Mouse (Mus musculus): ENCODE results near the gene Sqstm1. TPM values are rescaled to one million over a fixed set of nuclear protein-coding genes. Genes with fewer than 3 reads are reported as not detected.

The Sqstm1 gene
- polyA plus RNA-seq, 1 experiment from 2014 or later: 377 TPM

DNA sequence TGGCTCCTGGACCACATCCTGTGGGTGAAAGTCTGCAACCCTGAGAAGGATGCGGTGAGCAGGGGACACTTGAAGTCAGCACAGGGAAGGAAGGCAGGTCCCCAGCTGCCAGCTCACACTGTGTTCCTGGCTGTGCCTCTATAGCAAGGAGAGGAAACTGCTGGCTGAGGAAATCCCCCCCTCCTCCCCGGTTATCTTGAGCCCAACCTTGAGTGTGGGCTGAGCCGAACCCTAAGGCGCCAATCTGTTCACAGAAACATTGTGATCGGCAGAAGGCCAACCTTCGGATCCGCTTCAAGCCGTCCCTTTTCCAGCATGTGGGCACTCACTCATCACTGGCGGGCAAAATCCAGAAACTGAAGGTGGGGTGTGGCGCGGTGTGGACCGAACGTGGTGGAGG lies 22.4 kb upstream of the Sqstm1 start:
- WGBS: 99% methylated on average over 13 of the region's 13 CpGs
- Histone ChIP-seq H3K9ac (replicated peaks; ENCODE audit: low read depth, low read length) (no peak overlapping the region), H3K27ac (ENCODE audit: low read depth, low read length) (no peak overlapping the region), H3K4me3 (ENCODE audit: low read depth, low read length) (no peak overlapping the region), H3K36me3 (ENCODE audit: control insufficient read depth, insufficient read depth, low read length) (peaks cover 39% of the 10 kb centered on the region), H3K27me3 (ENCODE audit: control insufficient read depth, insufficient read depth, low read length) (peaks cover 3% of the 10 kb centered on the region; the same call in 1 of the 2 replicates), H3K4me1 (ENCODE audit: control insufficient read depth, insufficient read depth, low read length) (peaks cover 14% of the 10 kb centered on the region), H3K4me2 (ENCODE audit: low read depth, low read length) (no peak overlapping the region), H3K9me3 (ENCODE audit: control insufficient read depth, low read length) (no peaks in the 10 kb centered on the region)
- no peak for ATAC-seq (ENCODE audit: low read depth)

DNA sequence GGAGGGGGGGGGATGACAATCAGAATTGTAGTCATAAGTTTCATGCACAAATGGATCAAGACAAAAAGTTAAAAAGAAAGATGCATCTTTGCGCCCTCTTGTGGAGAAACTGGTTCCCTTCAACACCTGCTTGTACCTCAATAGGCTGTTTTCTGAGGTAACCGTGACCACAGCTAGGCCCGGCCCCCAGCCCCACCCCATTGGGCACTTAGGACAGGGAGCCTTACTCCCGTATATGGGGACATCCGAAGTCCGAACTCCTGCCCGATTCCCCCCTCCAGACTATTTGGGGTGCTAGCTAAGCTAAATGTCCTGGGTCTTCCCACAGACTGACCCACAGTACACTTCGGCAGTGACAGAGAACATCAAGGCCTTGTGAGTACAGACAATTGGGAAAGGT lies 20.8 kb upstream of the Sqstm1 start:
- H3K4me3 ChIP-seq (ENCODE audit: low read depth, low read length): no peak overlapping the region
- 16% methylated on average over 8 of the region's 8 CpGs for WGBS
- peaks cover 39% of the 10 kb centered on the region for H3K36me3 ChIP-seq (ENCODE audit: control insufficient read depth, insufficient read depth, low read length)

DNA sequence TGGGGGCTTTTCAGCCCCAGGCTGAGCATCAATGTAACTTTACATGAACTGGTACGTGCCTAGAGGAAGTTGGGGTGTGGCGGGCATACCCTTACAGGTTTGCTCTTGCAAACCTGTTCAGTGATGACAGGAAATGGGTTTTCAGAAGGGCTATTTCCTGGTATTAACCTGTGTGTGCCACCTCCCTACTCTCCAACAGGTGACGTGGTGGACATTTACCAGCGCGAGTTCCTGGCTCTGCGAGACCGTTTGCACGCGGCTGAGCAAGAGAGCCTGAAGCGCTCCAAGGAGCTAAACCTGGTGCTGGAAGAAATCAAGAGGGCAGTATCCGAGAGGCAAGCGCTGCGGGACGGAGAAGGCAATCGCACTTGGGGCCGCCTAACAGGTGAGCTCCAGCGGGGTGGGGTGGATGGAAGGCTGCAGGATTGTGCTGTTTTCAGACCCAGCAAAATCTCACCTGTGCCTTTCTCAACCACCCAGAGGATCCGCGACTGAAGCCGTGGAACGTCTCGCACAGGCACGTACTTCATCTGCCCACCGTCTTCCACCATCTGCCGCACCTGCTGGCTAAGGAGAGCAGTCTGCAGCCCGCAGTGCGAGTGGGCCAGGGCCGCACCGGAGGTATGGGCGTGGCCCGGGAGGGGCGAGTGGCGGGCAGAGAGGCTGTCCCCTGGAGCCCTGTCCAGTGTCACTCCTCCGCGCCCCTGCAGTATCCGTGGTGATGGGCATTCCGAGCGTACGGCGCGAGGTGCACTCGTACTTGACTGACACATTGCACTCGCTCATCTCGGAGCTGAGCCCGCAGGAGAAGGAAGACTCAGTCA lies 20.1 kb upstream of the Sqstm1 start:
- no peak overlapping the region; the same call in 1 of the 2 replicates for H3K4me3 ChIP-seq (ENCODE audit: low read depth, low read length)
- H3K27ac ChIP-seq (ENCODE audit: low read depth, low read length): no peak overlapping the region
- H3K9me3 ChIP-seq (ENCODE audit: control insufficient read depth, low read length): no peaks in the 10 kb centered on the region
- 0 out of 2 replicates have a peak, but pooled peaks have one; percentile 4 for ATAC-seq (ENCODE audit: low read depth)
- no peaks in the 10 kb centered on the region for H3K27me3 ChIP-seq (ENCODE audit: control insufficient read depth, insufficient read depth, low read length)
- 23% methylated on average over 45 of the region's 45 CpGs for WGBS
- peaks cover 21% of the 10 kb centered on the region for H3K4me1 ChIP-seq (ENCODE audit: control insufficient read depth, insufficient read depth, low read length)
- peak overlapping the region; percentile 6; the same call in 1 of the 2 replicates for H3K4me2 ChIP-seq (ENCODE audit: low read depth, low read length)
- H3K36me3 ChIP-seq (ENCODE audit: control insufficient read depth, insufficient read depth, low read length): peaks cover 39% of the 10 kb centered on the region
- H3K9ac ChIP-seq (replicated peaks; ENCODE audit: low read depth, low read length): no peak overlapping the region; the same call in 1 of the 2 replicates

More for the DNA sequence above, 20.8 kb upstream of the Sqstm1 start:
- Histone ChIP-seq H3K4me2 (ENCODE audit: low read depth, low read length) (peak overlapping the region; percentile 6; the same call in 1 of the 2 replicates), H3K9me3 (ENCODE audit: control insufficient read depth, low read length) (no peaks in the 10 kb centered on the region), H3K9ac (replicated peaks; ENCODE audit: low read depth, low read length) (no peak overlapping the region), H3K4me1 (ENCODE audit: control insufficient read depth, insufficient read depth, low read length) (peaks cover 22% of the 10 kb centered on the region), H3K27me3 (ENCODE audit: control insufficient read depth, insufficient read depth, low read length) (no peaks in the 10 kb centered on the region), H3K27ac (ENCODE audit: low read depth, low read length) (no peak overlapping the region)
- ATAC-seq (ENCODE audit: low read depth): no peak

DNA sequence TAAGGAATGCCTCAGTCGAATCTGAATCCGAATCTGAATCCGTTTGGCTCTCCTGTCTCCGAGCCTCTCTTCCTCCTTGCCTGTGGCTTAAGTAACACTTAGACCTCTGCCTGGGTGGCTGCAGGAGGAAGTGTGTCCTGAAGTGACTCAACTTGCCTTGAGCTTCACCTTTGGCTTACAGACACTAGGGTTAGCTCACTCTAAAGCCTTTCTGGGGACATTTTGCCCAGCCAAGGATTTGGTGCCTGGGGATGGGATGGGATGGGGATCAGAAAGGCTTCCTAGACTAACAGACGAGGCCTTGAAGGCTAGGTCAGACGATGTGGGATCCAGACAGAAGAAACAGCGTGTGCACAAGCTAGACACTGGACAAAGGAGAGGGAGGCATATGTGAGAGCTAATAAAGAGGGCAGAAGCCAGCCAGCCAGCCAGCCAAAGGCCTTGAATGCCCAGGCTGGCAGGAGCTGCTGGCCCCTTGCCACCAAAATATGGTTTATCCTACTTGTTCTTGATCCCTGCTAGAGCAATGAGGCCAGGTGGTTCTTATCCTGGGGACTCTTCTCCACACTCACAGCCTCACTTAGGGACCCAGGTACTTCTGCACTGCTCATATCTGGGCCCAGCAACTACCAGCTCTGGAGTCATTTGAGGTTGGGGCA lies 18.8 kb upstream of the Sqstm1 start:
- Histone ChIP-seq H3K9ac (replicated peaks; ENCODE audit: low read depth, low read length) (no peak overlapping the region), H3K36me3 (ENCODE audit: control insufficient read depth, insufficient read depth, low read length) (peaks cover 31% of the 10 kb centered on the region), H3K27me3 (ENCODE audit: control insufficient read depth, insufficient read depth, low read length) (no peaks in the 10 kb centered on the region), H3K4me2 (ENCODE audit: low read depth, low read length) (no peak overlapping the region), H3K27ac (ENCODE audit: low read depth, low read length) (no peak overlapping the region), H3K9me3 (ENCODE audit: control insufficient read depth, low read length) (no peaks in the 10 kb centered on the region), H3K4me1 (ENCODE audit: control insufficient read depth, insufficient read depth, low read length) (peaks cover 19% of the 10 kb centered on the region), H3K4me3 (ENCODE audit: low read depth, low read length) (no peak overlapping the region)
- WGBS: 50% methylated on average over 7 of the region's 7 CpGs
- no peak for ATAC-seq (ENCODE audit: low read depth)

DNA sequence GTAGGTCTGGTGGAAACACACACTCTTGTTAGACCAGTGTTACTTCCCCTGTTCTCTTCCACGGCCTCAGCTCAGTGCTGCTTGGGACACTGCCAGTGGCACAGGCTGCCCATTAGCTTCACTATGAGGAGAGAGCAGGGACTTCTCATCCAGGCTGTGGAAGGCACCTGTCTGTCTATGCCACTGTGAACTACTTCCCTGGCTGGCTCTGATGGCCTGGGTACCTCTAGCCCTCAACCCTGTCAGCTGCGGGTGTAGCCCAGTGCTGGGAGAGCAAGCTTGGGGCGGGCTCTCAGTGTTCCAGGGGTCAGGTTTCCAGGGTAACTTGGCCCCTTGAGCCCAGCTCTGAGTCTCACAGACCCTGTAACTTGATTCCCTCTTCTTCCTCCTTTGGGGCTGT lies 18.1 kb upstream of the Sqstm1 start:
- Histone ChIP-seq H3K4me1 (ENCODE audit: control insufficient read depth, insufficient read depth, low read length) (peaks cover 21% of the 10 kb centered on the region), H3K36me3 (ENCODE audit: control insufficient read depth, insufficient read depth, low read length) (peaks cover 25% of the 10 kb centered on the region), H3K4me3 (ENCODE audit: low read depth, low read length) (no peak overlapping the region), H3K27me3 (ENCODE audit: control insufficient read depth, insufficient read depth, low read length) (no peaks in the 10 kb centered on the region), H3K9me3 (ENCODE audit: control insufficient read depth, low read length) (no peaks in the 10 kb centered on the region), H3K4me2 (ENCODE audit: low read depth, low read length) (no peak overlapping the region), H3K9ac (replicated peaks; ENCODE audit: low read depth, low read length) (no peak overlapping the region), H3K27ac (ENCODE audit: low read depth, low read length) (no peak overlapping the region)
- whole genome bisulfite sequencing: 29% methylated on average over 3 of the region's 3 CpGs
- no peak for ATAC-seq (ENCODE audit: low read depth)

DNA sequence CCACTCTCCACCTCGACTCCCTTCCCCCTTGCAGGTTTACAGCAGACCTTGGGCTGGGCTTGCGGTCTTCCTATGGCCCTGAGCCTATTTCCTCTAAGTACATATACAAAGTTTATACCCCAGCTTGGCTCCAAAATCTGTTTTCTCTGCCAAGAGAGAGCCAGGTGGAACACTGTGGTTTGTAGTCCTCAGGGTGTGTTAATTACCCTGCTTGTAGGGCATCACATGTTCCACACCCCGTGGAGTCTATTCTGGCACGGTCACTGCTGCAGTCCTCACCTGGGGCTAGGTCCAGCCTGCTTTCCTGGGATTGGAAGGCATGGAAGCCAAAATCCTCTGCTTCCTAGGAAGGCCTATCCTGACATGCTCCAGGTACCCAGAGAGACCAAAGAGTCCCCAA lies 17.1 kb upstream of the Sqstm1 start:
- Histone ChIP-seq H3K4me1 (ENCODE audit: control insufficient read depth, insufficient read depth, low read length) (peaks cover 31% of the 10 kb centered on the region), H3K27ac (ENCODE audit: low read depth, low read length) (no peak overlapping the region), H3K9me3 (ENCODE audit: control insufficient read depth, low read length) (no peaks in the 10 kb centered on the region), H3K4me3 (ENCODE audit: low read depth, low read length) (no peak overlapping the region), H3K9ac (replicated peaks; ENCODE audit: low read depth, low read length) (no peak overlapping the region), H3K4me2 (ENCODE audit: low read depth, low read length) (no peak overlapping the region), H3K27me3 (ENCODE audit: control insufficient read depth, insufficient read depth, low read length) (no peaks in the 10 kb centered on the region), H3K36me3 (ENCODE audit: control insufficient read depth, insufficient read depth, low read length) (peaks cover 15% of the 10 kb centered on the region)
- no peak for ATAC-seq (ENCODE audit: low read depth)
- WGBS: 88% methylated on average over 4 of the region's 4 CpGs

DNA sequence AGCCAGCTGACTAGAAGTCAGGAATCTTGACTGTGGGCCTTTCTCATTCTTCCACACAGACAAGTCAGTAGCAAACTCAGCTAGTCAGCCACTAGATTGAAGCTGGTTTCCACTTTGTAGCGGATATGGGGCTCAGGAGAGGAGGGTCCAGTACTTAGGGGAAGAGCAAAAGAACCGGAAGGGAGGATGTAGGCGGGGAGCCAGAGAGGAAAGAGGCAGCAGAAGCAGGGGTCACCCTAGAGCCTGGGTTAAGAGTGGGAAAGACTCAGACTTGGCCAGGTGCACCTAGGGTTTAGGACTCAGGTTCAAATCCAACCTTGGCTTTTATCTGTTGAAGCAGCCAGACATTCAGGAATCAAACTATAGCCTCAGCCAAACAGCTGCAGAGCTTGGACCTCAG lies 16.6 kb upstream of the Sqstm1 start:
- 75% methylated on average over 3 of the region's 3 CpGs for WGBS
- ATAC-seq (ENCODE audit: low read depth): no peak
- Histone ChIP-seq H3K4me1 (ENCODE audit: control insufficient read depth, insufficient read depth, low read length) (peaks cover 34% of the 10 kb centered on the region), H3K4me2 (ENCODE audit: low read depth, low read length) (peak overlapping the region; percentile 97), H3K36me3 (ENCODE audit: control insufficient read depth, insufficient read depth, low read length) (peaks cover 10% of the 10 kb centered on the region), H3K9ac (replicated peaks; ENCODE audit: low read depth, low read length) (no peak overlapping the region), H3K9me3 (ENCODE audit: control insufficient read depth, low read length) (no peaks in the 10 kb centered on the region), H3K27me3 (ENCODE audit: control insufficient read depth, insufficient read depth, low read length) (no peaks in the 10 kb centered on the region), H3K4me3 (ENCODE audit: low read depth, low read length) (no peak overlapping the region), H3K27ac (ENCODE audit: low read depth, low read length) (no peak overlapping the region)

DNA sequence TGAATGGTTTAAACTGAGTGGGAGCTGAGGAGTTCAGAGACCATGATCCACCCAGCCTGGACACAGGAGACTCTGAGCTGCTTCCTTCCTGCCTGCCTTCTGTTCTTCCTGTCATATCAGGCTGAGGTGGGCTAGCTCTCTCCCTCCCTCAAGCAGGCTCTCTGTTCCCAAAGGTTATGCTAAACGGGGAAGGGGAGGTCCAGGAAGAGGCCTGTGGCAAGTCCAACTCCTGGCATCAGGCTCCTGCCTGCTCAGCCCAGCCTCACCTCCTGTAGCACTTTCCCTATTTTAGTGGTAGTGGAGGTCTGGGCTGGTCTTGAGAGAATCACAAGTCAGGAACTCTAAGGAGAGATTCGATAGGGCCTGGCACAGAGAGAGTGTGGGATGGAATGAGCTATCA lies 15.8 kb upstream of the Sqstm1 start:
- Histone ChIP-seq H3K36me3 (ENCODE audit: control insufficient read depth, insufficient read depth, low read length) (0 out of 2 replicates have a peak, but pooled peaks cover 3% of the 10 kb centered on the region), H3K9ac (replicated peaks; ENCODE audit: low read depth, low read length) (peak overlapping the region; percentile 97), H3K4me1 (ENCODE audit: control insufficient read depth, insufficient read depth, low read length) (peaks cover 34% of the 10 kb centered on the region), H3K27me3 (ENCODE audit: control insufficient read depth, insufficient read depth, low read length) (no peaks in the 10 kb centered on the region), H3K27ac (ENCODE audit: low read depth, low read length) (peak overlapping the region; percentile 93; the same call in 1 of the 2 replicates), H3K9me3 (ENCODE audit: control insufficient read depth, low read length) (no peaks in the 10 kb centered on the region), H3K4me3 (ENCODE audit: low read depth, low read length) (peak overlapping the region; percentile 84), H3K4me2 (ENCODE audit: low read depth, low read length) (peak overlapping the region; percentile 97)
- ATAC-seq (ENCODE audit: low read depth): no peak
- 31% methylated on average over 2 of the region's 2 CpGs for WGBS

All from neural tube, embryonic 14.5 days (tissue).